Mouse (Mus musculus) central nervous system, embryonic 11.5 days (tissue): ENCODE results near the gene Zfp747. TPM values are rescaled to one million over a fixed set of nuclear protein-coding genes. Genes with fewer than 3 reads are reported as not detected.

Experiments
- polyA plus RNA-seq: library from polyadenylated mRNA; depleted of rRNA; stranded (reverse); fragments of >200 nt; gene quantifications from 2 replicates; pipeline ENCODE4 v1.2.3, GENCODE M21; 2012; rRNA removed

The Zfp747 gene
- 7.2 and 7.9 TPM in 2 replicates for polyA plus RNA-seq

DNA sequence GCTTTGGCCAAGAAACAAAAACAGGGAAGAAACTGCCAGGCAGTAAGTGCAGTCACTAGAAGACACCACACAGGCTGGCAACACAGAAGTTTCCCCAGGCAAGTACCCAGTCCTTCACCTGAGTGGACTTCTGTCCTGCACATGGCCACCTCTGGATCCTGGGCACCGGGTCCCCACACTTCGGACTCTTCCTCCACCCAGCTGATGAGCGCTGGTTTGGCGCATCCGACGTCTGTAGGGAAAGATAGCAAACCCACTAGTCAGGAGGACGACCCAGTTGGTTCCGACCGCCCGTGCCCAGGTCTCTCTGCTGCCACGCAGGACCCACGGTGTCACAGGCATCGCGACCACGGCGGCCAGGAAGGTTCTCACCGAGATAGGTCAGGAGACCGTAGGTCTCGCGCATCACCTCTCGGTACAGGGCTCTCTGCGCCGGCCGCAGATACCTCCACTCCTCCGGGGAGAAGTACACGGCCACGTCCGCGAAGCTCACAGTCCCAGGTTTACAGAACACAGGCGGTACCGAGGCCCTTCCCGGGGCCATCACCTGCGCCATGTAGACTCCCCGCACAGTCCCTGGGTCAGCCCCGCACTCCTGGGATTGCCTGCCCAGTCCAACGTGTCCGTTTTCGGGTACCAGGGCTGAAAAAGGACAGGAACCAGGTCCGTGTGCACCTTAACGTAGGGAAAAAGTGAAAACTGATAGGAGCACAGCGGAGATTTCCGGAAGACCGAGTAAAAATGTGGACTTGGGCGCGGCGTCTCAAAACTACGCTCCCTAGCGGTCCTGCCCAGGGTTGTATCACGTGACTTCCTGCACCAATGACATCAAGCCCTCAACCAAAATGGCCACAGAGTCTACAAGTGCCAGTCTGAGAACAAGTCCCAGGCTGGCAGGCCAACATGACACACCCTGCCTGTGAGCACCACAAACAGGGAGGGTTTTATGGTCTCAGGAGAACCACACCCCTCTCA, at the start of gene Zfp747:
Gene Zfp747 (minus strand): TSS at position 780 of the 975 bp plus-strand sequence.

DNA sequence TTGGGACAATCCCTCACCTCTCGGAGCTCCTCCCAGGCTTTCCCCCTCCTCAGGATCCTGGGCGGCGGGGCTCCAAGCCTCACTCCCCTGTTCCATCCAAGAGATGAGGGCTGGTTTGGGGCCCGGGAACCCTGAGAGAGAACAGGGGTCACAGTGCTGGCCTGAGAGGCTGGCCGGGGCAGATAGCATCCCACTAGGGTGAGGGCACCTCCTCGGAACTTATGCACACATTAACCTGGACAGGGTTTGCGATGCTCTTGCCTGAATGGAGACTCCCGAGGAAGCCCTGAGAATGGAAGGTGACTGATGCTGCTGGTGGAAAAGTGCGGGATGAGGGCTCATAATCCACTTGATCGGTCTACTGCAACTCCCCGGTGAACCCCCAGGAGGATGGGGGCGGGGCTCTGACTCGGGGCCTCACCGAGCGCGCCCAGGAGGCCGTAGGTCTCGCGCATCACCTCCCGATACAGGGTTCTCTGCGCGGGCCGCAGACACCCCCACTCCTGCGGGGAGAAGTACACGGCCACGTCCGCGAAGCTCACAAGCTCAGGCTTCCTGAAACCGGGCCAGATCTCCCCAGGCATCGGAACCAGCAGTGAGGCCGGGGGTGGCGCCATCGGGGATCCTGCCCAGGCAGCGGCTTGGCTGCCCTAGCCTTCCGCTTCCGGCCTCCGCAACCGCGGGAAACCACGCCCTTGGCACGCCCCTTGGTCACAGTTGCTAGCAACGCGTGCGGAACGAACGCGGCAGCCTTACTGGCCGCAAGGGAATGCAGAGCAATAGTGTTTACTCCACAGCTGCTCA, 45.7 kb upstream of the Zfp747 start, which contains the start of gene Zfp688:
Gene Zfp688 (minus strand): TSS at position 681 of the 804 bp plus-strand sequence.

DNA sequence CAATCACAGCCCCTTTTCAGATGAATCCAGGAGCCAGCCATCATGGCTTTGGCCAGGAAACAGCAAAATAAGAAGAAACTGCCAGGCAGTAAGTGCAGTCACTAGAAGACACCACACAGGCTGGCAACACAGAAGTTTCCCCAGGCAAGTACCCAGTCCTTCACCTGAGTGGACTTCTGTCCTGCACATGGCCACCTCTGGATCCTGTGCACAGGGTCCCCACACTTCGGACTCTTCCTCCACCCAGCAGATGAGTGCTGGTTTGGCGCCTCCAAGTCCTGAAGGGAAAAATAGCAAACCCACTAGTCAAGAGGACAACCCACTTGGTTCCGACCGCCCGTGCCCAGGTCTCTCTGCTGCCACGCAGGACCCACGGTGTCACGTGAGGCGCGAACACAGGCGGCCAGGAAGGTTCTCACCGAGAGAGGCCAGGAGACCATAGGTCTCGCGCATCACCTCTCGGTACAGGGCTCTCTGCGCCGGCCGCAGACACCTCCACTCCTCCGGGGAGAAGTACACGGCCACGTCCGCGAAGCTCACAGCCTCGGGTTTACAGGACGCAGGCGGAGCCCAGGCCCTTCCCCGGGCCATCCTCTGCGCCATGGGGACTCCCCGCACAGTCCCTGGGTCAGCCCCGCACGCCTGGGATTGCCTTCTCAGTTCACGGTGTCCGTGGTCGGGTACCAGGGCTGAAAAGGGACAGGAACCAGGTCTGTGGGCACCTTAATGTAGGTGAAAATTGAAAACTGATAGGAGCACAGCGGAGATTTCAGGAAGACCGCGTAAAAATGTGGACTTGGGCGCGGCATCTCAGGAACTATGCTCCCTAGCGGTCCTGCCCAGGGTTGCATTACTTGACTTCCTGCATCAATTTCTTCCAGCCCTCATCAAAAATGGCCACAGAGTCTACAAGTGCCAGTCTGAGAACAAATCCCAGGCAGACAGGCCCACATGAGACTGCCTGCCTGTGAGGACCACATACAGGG, 30.4 kb upstream of the Zfp747 start, which contains the start of gene Zfp764:
Gene Zfp764 (minus strand): TSS at position 821 of the 986 bp plus-strand sequence.

DNA sequence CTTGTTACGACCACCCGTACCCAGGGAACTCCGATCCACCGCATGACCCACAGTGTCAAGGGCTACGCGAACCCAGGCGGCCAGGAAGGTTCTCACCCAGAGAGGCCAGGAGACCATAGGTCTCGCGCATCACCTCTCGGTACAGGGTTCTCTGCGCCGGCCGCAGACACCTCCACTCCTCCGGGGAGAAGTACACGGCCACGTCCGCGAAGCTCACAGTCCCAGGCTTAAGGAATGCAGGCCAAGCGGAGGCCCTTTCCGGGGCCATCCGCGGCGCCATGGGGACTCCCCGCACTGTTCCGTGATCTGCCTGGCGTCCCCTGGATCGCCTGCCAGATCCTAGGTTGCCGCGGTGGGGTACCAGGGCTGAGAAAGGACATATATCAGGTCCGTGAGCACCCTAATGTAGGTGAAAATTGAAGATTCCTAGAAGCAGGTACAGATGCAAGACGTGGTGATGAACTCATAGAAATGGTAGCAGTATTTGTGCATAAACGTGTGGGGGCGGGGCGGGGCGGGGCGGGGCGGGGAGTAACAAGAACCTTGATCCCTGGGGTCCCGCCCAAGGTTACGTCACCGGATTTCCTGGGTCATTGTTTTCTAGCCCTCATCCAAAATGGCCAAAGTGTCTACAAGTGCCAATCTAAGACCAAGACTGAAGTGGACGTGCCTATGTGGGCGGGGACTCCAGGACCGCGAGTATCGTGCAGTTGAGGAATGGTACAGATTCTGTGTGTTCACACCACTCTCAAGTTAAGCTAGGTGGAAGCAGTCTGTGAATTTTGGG, 17.5 kb upstream of the Zfp747 start, which contains the start of gene E430018J23Rik:
Gene E430018J23Rik (minus strand): TSS at position 473 of the 787 bp plus-strand sequence.

DNA sequence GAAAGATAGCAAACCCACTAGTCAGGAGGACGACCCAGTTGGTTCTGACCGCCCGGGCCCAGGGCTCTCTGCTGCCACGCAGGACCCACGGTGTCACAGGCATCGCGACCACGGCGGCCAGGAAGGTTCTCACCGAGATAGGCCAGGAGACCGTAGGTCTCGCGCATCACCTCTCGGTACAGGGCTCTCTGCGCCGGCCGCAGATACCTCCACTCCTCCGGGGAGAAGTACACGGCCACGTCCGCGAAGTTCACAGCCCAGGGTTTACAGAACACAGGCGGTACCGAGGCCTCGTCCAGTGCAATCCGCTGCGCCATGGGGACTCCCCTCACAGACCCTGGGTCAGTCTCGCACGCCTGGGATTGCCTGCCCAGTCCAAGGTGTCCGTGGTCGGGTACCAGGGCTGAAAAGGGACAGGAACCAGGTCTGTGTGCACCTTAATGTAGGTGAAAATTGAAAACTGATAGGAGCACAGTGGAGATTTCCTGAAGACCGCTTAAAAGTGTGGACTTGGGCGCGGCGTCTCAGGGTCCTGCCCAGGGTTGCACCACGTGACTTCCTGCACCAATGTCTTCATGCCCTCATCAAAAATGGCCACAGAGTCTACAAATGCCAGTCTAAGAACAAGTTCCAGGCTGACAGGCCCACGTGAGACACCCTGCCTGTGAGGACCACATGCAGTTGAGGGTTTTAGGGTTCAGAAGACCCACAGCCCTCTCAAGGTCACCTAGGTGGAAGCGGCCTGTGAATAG, 11.0 kb upstream of the Zfp747 start, which contains the start of gene 9130019O22Rik:
Gene 9130019O22Rik (minus strand): TSS at position 526 of the 752 bp plus-strand sequence.

DNA sequence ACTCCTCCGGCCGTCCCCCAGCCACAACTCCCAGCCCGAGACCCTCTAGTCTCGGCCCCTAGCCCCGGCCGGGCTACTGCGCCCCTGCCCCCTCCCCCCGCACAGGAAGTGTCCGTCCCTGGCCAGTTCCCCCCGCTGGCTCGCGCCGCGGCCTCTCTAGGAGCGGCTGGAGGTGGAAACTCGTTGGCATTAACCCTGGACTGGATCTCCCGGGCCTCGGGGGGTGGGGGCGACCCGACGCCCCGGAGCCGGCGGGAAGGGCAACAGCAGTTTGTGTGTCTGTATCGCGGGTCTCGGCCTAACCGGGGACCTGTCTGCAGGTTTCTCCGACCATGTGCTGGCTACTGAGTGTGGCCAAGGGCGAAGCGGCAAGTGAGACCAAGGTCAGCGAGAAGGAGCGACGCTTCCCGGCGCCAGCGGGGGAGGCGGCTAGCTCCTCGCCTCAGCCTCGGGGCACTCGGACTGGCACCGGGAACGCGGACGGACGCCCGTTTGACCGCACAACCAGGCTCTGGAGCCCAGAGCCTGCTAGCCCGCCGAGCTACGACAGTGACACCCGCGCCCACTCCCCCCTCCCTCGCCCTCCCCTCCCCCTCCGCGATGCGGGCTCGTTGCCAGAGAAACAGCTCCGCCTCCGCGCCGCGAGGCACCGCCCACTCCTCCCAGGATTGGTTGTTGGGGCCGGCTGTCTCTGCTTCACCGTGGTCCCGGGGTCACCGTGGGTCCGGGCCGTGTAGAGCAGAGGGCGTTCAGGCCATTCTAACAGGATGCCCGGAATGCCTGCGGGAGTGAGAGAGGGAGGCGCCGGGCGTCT, 30.1 kb downstream of the Zfp747 start, which contains the start of gene Zfp768:
Gene Zfp768 (minus strand): TSS at position 78 of the 814 bp plus-strand sequence.

Other genes starting within 250 kb of the Zfp747 start
- 0.93 and 1.4 TPM in 2 replicates for gene Spn, start 238.2 kb downstream of the Zfp747 start, polyA plus RNA-seq
- gene Cd2bp2, start 180.0 kb downstream of the Zfp747 start, polyA plus RNA-seq, result 152 and 184 TPM in 2 replicates
- 50.6 and 52.5 TPM in 2 replicates for gene Tbc1d10b, start 167.6 kb downstream of the Zfp747 start, polyA plus RNA-seq
- gene Mylpf, start 167.2 kb downstream of the Zfp747 start, polyA plus RNA-seq, result 12.1 and 97.1 TPM in 2 replicates
- gene Zfp553, start 143.0 kb downstream of the Zfp747 start, polyA plus RNA-seq, result 33.8 and 38.9 TPM in 2 replicates
- gene Sept1, start 142.9 kb downstream of the Zfp747 start, polyA plus RNA-seq, result 35.5 and 61.6 TPM in 2 replicates
- 66.0 and 76.1 TPM in 2 replicates for gene Zfp771, start 131.8 kb downstream of the Zfp747 start, polyA plus RNA-seq
- 125 and 147 TPM in 2 replicates for gene Dctpp1, start 115.3 kb downstream of the Zfp747 start, polyA plus RNA-seq
- 31.3 and 38.0 TPM in 2 replicates for gene Sephs2, start 102.0 kb downstream of the Zfp747 start, polyA plus RNA-seq
- gene Itgal, start 79.8 kb downstream of the Zfp747 start, polyA plus RNA-seq, result 1.0 and 1.4 TPM in 2 replicates
- gene Zfp768, start 30.5 kb downstream of the Zfp747 start, polyA plus RNA-seq, result 33.5 and 37.3 TPM in 2 replicates
- gene 9130019O22Rik, start 11.1 kb upstream of the Zfp747 start, polyA plus RNA-seq, result 2.7 and 3.5 TPM in 2 replicates
- gene E430018J23Rik, start 17.6 kb upstream of the Zfp747 start, polyA plus RNA-seq, result 5.4 and 7.4 TPM in 2 replicates
- gene Zfp764, start 30.8 kb upstream of the Zfp747 start, polyA plus RNA-seq, result 4.3 and 5.6 TPM in 2 replicates
- 18.0 and 18.7 TPM in 2 replicates for gene Zfp688, start 46.0 kb upstream of the Zfp747 start, polyA plus RNA-seq
- 10.8 and 12.9 TPM in 2 replicates for gene Zfp689, start 73.1 kb upstream of the Zfp747 start, polyA plus RNA-seq
- 68.6 and 71.9 TPM in 2 replicates for gene Prr14, start 83.6 kb upstream of the Zfp747 start, polyA plus RNA-seq
- 31.3 and 33.7 TPM in 2 replicates for gene Fbrs, start 103.1 kb upstream of the Zfp747 start, polyA plus RNA-seq
- gene Srcap, start 135.9 kb upstream of the Zfp747 start, polyA plus RNA-seq, result 27.1 and 30.8 TPM in 2 replicates
- gene Gm42715, start 143.5 kb upstream of the Zfp747 start, polyA plus RNA-seq, result 28.0 and 80.1 TPM in 2 replicates
- 0.14 TPM in 1 of 2 replicates, not detected in the other for gene Tmem265, start 185.3 kb upstream of the Zfp747 start, polyA plus RNA-seq
- 79.1 and 101 TPM in 2 replicates for gene Phkg2, start 197.3 kb upstream of the Zfp747 start, polyA plus RNA-seq
- 13.9 and 14.3 TPM in 2 replicates for gene Ccdc189, start 212.5 kb upstream of the Zfp747 start, polyA plus RNA-seq
- gene Rnf40, start 212.7 kb upstream of the Zfp747 start, polyA plus RNA-seq, result 53.8 and 65.4 TPM in 2 replicates
- gene Zfp629, start 239.7 kb upstream of the Zfp747 start, polyA plus RNA-seq, result 37.7 and 70.8 TPM in 2 replicates